Mouse (Mus musculus): ENCODE data around the gene Gm20379. TPM values are rescaled to one million over a fixed set of nuclear protein-coding genes. Genes with fewer than 3 reads are reported as not detected.

The Gm20379 gene
- total and polyA plus RNA-seq, 3 experiments = 11.7 TPM; not detected in 2

DNA sequence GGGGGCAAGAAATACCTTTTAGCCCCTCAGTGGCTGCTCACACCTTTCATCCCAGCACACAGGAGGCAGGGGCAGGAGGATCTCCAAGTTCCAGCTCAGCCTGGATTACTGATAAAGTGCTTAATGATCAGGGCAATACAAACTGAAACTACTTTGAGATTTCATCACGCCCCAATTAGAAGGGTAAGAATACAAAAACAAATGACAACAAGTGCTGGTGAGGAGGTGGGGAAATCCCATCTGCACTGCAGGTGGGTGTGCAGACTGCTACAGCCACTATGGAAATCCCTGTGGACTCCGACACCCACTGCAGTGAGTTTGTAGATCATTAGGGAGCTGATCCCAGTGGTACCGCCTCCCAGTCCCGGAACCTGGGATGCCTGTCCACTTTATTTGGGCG, 1.5 kb upstream of the Gm20379 start:
- no peak overlapping the region for H3K27ac ChIP-seq (ENCODE audit: insufficient read depth, low read depth)
- no peaks in the 10 kb centered on the region; the same call in 1 of the 2 replicates for H3K79me2 ChIP-seq (replicated peaks; ENCODE audit: control insufficient read depth, extremely low read depth, insufficient read depth, poor library complexity, severe bottlenecking)
- H3K4me2 ChIP-seq (ENCODE audit: insufficient read depth, low read depth, poor library complexity, severe bottlenecking) = no peak overlapping the region
- no peaks in the 10 kb centered on the region for H3K27me3 ChIP-seq (replicated peaks)
- peaks cover 4% of the 10 kb centered on the region for H3K9me3 ChIP-seq (replicated peaks; ENCODE audit: low read length)
- no peak overlapping the region for H3K4me3 ChIP-seq (replicated peaks in 1 of 3; ENCODE audit: low read depth in 2 of 3, low read length in 2 of 3, poor library complexity in 1 of 3)
- no peak for TF ChIP-seq POLR2AphosphoS2 (IDR thresholded peaks at IDR 0.05; ENCODE audit: low read depth, low read length)
- TF ChIP-seq ELF1 (IDR thresholded peaks at IDR 0.05; ENCODE audit: low read depth, low read length) = no peak
- no peak for TF ChIP-seq USF2 (conservative IDR thresholded peaks at IDR 0.05; ENCODE audit: low read depth, low read length)
- TF ChIP-seq RCOR1 (conservative IDR thresholded peaks at IDR 0.05; ENCODE audit: low read depth, low read length) = no peak
- DNase-seq (ENCODE audit: extremely low read depth) = peak; percentile 42
- peaks cover 4 to 24% of the 10 kb centered on the region in 2 experiments; a peak in 2 of 4 replicates for H3K4me1 ChIP-seq (ENCODE audit: control insufficient read depth in 1 of 2, insufficient read depth in 2 of 2)
- H3K9ac ChIP-seq (ENCODE audit: insufficient read depth, low read depth) = no peak overlapping the region; the same call in 1 of the 2 replicates
- peaks cover 10 to 47% of the 10 kb centered on the region in 2 experiments for H3K36me3 ChIP-seq (replicated peaks in 1 of 2; ENCODE audit: control insufficient read depth in 1 of 2, insufficient read depth in 1 of 2, low read length in 1 of 2)
- in situ Hi-C loops (cut with MboI; ENCODE audit: low pct_ligation_motif_present, low pct_unique_long_range_greater_than_20kb, low sequenced_read_pairs) (no loop called here), dilution Hi-C loops (cut with MboI; ENCODE audit: extremely low pct_ligation_motif_present, extremely low pct_unique_long_range_greater_than_20kb, low sequenced_read_pairs) (no loop called here)

DNA sequence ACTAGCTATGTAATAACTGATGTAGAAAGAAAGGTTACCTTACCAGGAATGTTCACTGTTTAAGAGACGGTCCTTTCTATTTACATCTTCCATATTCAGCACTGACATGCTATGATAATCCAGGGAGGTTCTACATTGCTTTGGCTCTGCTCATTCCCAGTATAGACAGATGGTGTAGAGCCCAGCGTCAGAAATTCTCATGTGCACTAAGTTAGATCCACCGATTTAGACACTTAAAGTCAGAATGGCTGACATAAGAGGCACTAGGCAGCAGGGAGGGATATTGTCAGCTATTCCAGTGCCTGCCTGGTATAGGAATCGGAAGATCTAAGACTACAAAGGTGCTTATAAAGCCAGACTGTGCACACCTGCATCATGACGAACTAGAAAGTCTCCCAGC, 8.8 kb downstream of the Gm20379 start:
- Histone ChIP-seq H3K27me3 (replicated peaks) (no peaks in the 10 kb centered on the region), H3K79me2 (replicated peaks; ENCODE audit: control insufficient read depth, extremely low read depth, insufficient read depth, poor library complexity, severe bottlenecking) (no peaks in the 10 kb centered on the region), H3K9me3 (replicated peaks; ENCODE audit: low read length) (no peaks in the 10 kb centered on the region), H3K27ac (ENCODE audit: insufficient read depth, low read depth) (no peak overlapping the region), H3K9ac (ENCODE audit: insufficient read depth, low read depth) (no peak overlapping the region), H3K4me3 (replicated peaks in 1 of 3; ENCODE audit: low read depth in 2 of 3, low read length in 2 of 3, poor library complexity in 1 of 3) (no peak overlapping the region), H3K4me1 (ENCODE audit: control insufficient read depth in 1 of 2, insufficient read depth in 2 of 2) (peaks cover 2 to 16% of the 10 kb centered on the region in 2 experiments; a peak in 3 of 4 replicates), H3K36me3 (replicated peaks in 1 of 2; ENCODE audit: control insufficient read depth in 1 of 2, insufficient read depth in 1 of 2, low read length in 1 of 2) (peaks cover 21 to 53% of the 10 kb centered on the region in 2 experiments), H3K4me2 (ENCODE audit: insufficient read depth, low read depth, poor library complexity, severe bottlenecking) (no peak overlapping the region)
- TF ChIP-seq EP300 (IDR thresholded peaks at IDR 0.05; ENCODE audit: low read length) = no peak
- no peak for TF ChIP-seq RAD21 (IDR thresholded peaks at IDR 0.05; ENCODE audit: low read depth, low read length)
- no peak for TF ChIP-seq USF2 (conservative IDR thresholded peaks at IDR 0.05; ENCODE audit: low read depth, low read length)
- TF ChIP-seq SMC3 (IDR thresholded peaks at IDR 0.05; ENCODE audit: low read depth, low read length) = no peak
- no peak for TF ChIP-seq MAZ (IDR thresholded peaks at IDR 0.05; ENCODE audit: low read depth, low read length)
- no peak for TF ChIP-seq NRF1 (IDR thresholded peaks at IDR 0.05; ENCODE audit: low read depth, low read length)
- TF ChIP-seq MAX (IDR thresholded peaks at IDR 0.05; ENCODE audit: low read length) = no peak
- no peak for TF ChIP-seq ELF1 (IDR thresholded peaks at IDR 0.05; ENCODE audit: low read depth, low read length)
- TF ChIP-seq MEF2A (IDR thresholded peaks at IDR 0.05; ENCODE audit: borderline replicate concordance, low read depth, low read length) = no peak
- TF ChIP-seq BHLHE40 (IDR thresholded peaks at IDR 0.05; ENCODE audit: low read depth, low read length) = no peak
- TF ChIP-seq GABPA (IDR thresholded peaks at IDR 0.05; ENCODE audit: insufficient replicate concordance, low read depth, low read length) = no peak
- dilution Hi-C loops (cut with MboI; ENCODE audit: extremely low pct_ligation_motif_present, extremely low pct_unique_long_range_greater_than_20kb, low sequenced_read_pairs) = no loop called here
- in situ Hi-C loops (cut with MboI; ENCODE audit: low pct_ligation_motif_present, low pct_unique_long_range_greater_than_20kb, low sequenced_read_pairs) = no loop called here
- DNase-seq (ENCODE audit: extremely low read depth) = no peak

DNA sequence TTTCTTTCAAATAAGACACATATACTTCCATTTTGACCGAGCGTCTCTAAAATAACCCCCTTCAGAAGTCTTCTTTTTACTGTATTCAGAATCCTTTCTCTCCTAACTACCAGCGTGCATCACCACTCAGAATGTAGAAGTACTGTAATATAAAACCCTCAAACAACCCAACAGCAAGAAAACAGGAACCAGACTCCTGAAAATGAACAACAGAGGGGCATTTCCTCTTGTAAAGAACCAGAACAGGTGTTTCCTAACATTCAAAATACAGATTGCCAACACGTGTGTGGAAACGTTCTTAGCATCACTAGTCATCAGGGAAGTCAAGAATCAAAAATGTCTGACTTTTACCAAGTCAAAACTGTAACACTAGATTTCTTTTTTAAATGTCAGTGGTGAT, 15.0 kb downstream of the Gm20379 start:
- H3K36me3 ChIP-seq (replicated peaks in 1 of 2; ENCODE audit: control insufficient read depth in 1 of 2, insufficient read depth in 1 of 2, low read length in 1 of 2) = peaks cover 15 to 48% of the 10 kb centered on the region in 2 experiments
- in situ Hi-C loops (cut with MboI; ENCODE audit: low pct_ligation_motif_present, low pct_unique_long_range_greater_than_20kb, low sequenced_read_pairs) = no loop called here
- no peaks in the 10 kb centered on the region for H3K79me2 ChIP-seq (replicated peaks; ENCODE audit: control insufficient read depth, extremely low read depth, insufficient read depth, poor library complexity, severe bottlenecking)
- dilution Hi-C loops (cut with MboI; ENCODE audit: extremely low pct_ligation_motif_present, extremely low pct_unique_long_range_greater_than_20kb, low sequenced_read_pairs) = no loop called here
- no peaks in the 10 kb centered on the region for H3K9me3 ChIP-seq (replicated peaks; ENCODE audit: low read length)
- H3K4me2 ChIP-seq (ENCODE audit: insufficient read depth, low read depth, poor library complexity, severe bottlenecking) = no peak overlapping the region
- H3K27me3 ChIP-seq (replicated peaks) = no peaks in the 10 kb centered on the region
- H3K9ac ChIP-seq (ENCODE audit: insufficient read depth, low read depth) = no peak overlapping the region
- TF ChIP-seq EP300 (IDR thresholded peaks at IDR 0.05; ENCODE audit: low read length) = 0 out of 2 replicates have a peak, but pooled peaks have one; percentile 23
- peak; percentile 50; the same call in 1 of the 2 replicates for TF ChIP-seq BHLHE40 (IDR thresholded peaks at IDR 0.05; ENCODE audit: low read depth, low read length)
- no peak for TF ChIP-seq UBTF (IDR thresholded peaks at IDR 0.05; ENCODE audit: low read depth, low read length)
- TF ChIP-seq MAZ (IDR thresholded peaks at IDR 0.05; ENCODE audit: low read depth, low read length) = no peak
- TF ChIP-seq POLR2AphosphoS2 (IDR thresholded peaks at IDR 0.05; ENCODE audit: low read depth, low read length) = no peak
- no peak for TF ChIP-seq KAT2A (IDR thresholded peaks at IDR 0.05; ENCODE audit: insufficient replicate concordance, low read length)
- no peak overlapping the region for H3K27ac ChIP-seq (ENCODE audit: insufficient read depth, low read depth)
- H3K4me3 ChIP-seq (replicated peaks in 1 of 3; ENCODE audit: low read depth in 2 of 3, low read length in 2 of 3, poor library complexity in 1 of 3) = no peak overlapping the region
- DNase-seq (ENCODE audit: extremely low read depth) = peak; percentile 51
- H3K4me1 ChIP-seq (ENCODE audit: control insufficient read depth in 1 of 2, insufficient read depth in 2 of 2) = peaks cover 2 to 26% of the 10 kb centered on the region in 2 experiments; a peak in 3 of 4 replicates
